Mouse (Mus musculus): ENCODE measurements around the gene Tent5a.

- no peak for TF ChIP-seq POLR2A (IDR thresholded peaks at IDR 0.05; ENCODE audit: borderline replicate concordance, insufficient read depth, low read length)
- TF ChIP-seq CTCF (IDR thresholded peaks at IDR 0.05; ENCODE audit: borderline replicate concordance, insufficient read depth, low read depth, low read length) = no peak
Observed at GRCm38 (mm10) chr9:85357154-85357860, 30.2 kb upstream of the Tent5a start.

Measured in cerebellum, adult 2 months (tissue).